Mouse (Mus musculus) heart, postnatal 10 days (tissue): ENCODE measurements around the gene Ndufs6. TPM values are rescaled to one million over a fixed set of nuclear protein-coding genes. Genes with fewer than 3 reads are reported as not detected.

Experiments
- DNase-seq, 2 experiments: peaks; one replicate each; pipeline ENCODE4 v3.0.0; 2021
- intact Hi-C: fragments of 180-260 bp; cut with DNase I; formaldehyde crosslinking; loops from one replicate; pipeline ENCODE4 v1.15.1; 2025
- total RNA-seq, 2 experiments: library from RNA; stranded (reverse); gene quantifications; 2 replicates each; pipeline ENCODE4 v1.2.3; 2021

Gene Ndufs6
- total RNA-seq, 2 experiments from 2014 or later, result 859 to 902 TPM

- intact Hi-C loops, result loop anchor here (1.0 to 5.0 kb wide), 4 partner anchors 42 to 222 kb away; partner anchors contain the start of gene Irx4
- peak; percentile 70 to 77 for DNase-seq
These were observed 18.0 kb downstream of the Ndufs6 start for GRCm38 (mm10) chr13:73310183-73310929.

- no peak for DNase-seq
- intact Hi-C loops, result no loop called here
These were observed 21.9 kb downstream of the Ndufs6 start for GRCm38 (mm10) chr13:73306430-73306829.

DNA sequence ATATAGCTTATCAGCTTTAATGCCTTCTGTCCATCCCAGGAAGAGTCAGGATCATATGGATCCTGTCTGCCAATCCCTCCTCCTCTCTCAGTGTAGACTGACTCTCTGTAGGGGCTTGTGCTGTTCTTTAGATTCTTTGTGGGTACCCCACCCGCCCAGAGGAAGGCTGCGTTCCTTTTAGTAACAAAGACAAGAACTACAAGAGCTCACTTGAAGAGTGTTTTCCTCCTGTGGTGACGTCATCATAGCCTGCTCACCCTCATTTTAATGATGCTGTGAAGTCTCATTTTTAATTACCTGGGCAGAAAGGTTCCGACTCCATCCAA, 22.3 kb downstream of the Ndufs6 start:
- intact Hi-C loops, result no loop called here
- no peak for DNase-seq

GRCm38 (mm10) chr13:73305398-73306084, 22.8 kb downstream of the Ndufs6 start:
- intact Hi-C loops, result no loop called here

DNA sequence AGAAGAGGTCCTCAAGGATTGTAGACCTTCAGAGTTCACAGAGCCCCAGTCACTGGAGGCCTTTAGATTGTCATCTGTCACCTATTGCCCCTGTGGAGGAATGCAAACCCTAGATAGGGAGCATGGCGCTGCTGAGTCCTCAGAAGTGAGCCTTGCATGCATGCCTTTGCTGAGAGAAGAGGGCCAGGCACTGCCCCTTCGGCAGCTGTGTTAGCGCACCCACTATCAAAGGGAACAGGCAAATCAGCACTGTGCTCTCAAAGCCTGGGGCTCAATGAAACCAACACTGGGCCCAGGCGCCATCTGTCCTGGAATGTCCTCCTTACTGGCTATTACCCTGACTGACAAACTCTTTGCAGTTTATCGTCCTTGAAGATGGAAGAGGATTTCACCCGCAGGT, 23.6 kb downstream of the Ndufs6 start:
- intact Hi-C loops, result no loop called here
- no peak for DNase-seq

More at GRCm38 (mm10) chr13:73305398-73306084, 22.8 kb downstream of the Ndufs6 start:
- DNase-seq, result no peak

- peak in 1 of 2 experiments; percentile 27 for DNase-seq
- intact Hi-C loops, result no loop called here
These were observed 29.0 kb downstream of the Ndufs6 start for GRCm38 (mm10) chr13:73299322-73299721.

DNA sequence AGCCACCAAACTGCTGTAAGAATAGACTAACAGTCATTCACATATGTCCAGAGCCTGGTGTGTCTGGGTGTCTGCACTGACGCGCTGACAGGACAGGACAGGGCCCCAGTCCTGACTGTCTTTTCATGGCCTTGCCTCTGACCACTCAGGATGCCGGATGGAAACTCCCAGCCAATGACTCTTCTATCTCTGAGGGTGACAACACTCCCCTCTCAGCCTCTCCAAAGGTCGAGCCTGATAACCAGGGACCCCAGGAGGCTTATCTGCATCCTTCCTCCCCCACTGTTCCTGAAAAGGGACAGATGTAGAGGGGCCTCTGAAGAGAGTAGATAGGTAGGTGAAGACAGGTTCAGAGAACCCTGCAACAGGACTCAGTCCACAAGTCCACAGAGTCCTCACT, 29.6 kb downstream of the Ndufs6 start:
- intact Hi-C loops, result no loop called here
- no peak for DNase-seq

DNA sequence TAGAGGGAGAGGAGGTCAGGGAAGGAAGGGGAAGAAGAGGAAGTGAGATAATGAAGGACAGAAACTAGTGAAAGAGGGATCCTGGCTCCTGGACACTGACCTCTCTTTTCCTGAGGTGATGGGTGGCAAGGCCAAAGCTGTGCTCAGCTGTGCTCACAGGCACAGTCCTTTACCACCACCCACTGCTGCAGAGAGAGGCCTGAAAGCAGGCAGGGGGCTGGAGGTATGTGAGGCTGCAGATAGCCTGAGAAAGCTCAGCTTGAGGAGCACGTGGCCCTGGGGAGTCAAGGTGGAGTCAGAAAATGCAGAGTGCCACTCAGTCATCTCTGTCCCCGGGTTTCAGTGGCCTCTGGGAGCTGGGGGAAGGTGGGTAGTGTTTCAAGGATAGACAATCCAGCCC, 37.2 kb downstream of the Ndufs6 start:
- intact Hi-C loops, result no loop called here
- DNase-seq, result no peak

- intact Hi-C loops, result no loop called here
- peak; percentile 73 to 78 for DNase-seq
These were observed 38.1 kb downstream of the Ndufs6 start for GRCm38 (mm10) chr13:73290206-73290605.

GRCm38 (mm10) chr13:73283534-73283933, 44.8 kb downstream of the Ndufs6 start:
- DNase-seq, result no peak
- intact Hi-C loops, result no loop called here

DNA sequence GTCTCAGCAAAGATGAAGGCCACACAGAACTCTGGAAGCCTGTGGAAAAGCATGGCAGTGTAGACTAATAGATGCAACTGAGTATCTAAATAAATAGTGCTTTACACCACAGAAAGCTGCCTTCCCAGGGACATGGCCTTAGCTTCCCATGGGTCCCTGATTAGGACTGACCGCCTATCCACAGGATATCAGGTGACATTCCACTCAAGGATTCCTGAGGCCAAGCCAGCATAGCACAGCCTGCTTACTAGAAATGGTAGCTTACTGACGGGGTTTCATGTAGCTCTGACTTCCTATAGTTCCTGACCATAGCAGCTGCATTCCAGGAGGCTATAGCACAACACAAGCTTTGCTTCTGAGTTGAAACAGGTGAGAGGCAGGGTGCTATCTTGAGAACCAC, 45.9 kb downstream of the Ndufs6 start:
- intact Hi-C loops, result no loop called here
- DNase-seq, result peak in 1 of 2 experiments; percentile 44

DNA sequence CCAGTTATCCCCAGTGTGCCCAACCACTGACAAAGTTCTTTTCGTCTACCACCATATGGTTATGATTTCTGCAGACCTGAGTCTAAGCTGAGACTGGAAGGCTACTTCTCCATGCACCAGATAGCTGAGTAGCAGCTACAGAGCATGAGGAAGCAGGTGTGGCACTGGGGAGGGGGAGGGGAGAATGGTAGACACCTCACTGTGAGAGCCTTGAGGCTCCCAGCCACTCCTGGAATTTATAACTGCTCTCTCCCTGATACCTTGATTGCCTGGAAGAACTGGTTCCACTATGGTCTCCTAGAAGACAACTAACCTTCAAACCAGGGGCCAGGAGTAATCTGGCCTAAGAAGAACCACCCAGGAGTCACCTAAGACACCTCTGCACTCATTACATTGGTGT, 49.1 kb downstream of the Ndufs6 start:
- no peak for DNase-seq
- intact Hi-C loops, result no loop called here

DNA sequence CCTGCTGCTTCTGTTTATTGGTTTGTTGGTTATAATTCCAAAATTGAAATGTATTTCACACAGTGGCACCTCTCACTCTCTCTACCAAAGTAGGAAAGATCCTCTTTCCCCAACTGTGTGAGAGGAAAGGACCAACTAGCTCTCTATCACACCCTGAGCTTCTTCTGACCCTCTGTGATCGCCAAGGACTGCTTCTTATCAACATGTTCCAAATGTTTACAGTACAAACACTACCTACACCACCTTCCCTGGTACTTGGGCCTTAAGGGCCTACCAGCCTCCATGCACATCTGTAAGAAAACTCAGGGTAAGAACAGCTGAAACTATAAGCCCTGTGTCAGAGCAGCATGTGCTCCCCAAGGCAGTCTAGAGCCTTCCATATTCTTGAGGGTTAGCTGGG, 50.5 kb downstream of the Ndufs6 start:
- DNase-seq, result no peak
- intact Hi-C loops, result no loop called here

GRCm38 (mm10) chr13:73277361-73277760, 51.0 kb downstream of the Ndufs6 start:
- intact Hi-C loops, result no loop called here
- DNase-seq, result peak in 1 of 2 experiments; percentile 41

GRCm38 (mm10) chr13:73273536-73273935, 54.8 kb downstream of the Ndufs6 start:
- intact Hi-C loops, result no loop called here
- no peak for DNase-seq

DNA sequence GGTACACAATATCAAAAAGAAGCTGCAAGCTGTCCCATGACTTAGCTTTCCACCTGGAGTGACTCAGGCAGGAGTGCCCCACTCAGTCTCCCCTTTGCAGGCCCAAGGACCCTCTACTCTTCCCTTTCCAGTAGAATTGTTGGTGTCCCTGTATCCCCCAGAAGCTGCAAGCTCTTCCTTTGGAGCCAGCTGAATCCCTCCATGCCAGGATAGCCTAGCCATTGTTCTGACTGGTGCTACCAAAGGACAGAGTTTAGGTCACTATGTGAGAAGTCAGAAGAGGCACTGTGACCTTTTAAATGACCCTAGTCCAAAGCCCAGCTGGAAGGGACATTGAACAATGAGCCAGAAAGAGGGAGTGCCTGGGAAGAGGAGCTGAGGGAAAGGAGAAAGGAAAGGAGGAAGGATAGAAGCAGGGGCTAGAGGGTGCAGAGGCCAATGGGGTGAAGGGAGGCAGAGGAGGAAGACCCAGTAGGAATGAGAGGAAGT, 55.5 kb downstream of the Ndufs6 start:
- intact Hi-C loops, result no loop called here

DNA sequence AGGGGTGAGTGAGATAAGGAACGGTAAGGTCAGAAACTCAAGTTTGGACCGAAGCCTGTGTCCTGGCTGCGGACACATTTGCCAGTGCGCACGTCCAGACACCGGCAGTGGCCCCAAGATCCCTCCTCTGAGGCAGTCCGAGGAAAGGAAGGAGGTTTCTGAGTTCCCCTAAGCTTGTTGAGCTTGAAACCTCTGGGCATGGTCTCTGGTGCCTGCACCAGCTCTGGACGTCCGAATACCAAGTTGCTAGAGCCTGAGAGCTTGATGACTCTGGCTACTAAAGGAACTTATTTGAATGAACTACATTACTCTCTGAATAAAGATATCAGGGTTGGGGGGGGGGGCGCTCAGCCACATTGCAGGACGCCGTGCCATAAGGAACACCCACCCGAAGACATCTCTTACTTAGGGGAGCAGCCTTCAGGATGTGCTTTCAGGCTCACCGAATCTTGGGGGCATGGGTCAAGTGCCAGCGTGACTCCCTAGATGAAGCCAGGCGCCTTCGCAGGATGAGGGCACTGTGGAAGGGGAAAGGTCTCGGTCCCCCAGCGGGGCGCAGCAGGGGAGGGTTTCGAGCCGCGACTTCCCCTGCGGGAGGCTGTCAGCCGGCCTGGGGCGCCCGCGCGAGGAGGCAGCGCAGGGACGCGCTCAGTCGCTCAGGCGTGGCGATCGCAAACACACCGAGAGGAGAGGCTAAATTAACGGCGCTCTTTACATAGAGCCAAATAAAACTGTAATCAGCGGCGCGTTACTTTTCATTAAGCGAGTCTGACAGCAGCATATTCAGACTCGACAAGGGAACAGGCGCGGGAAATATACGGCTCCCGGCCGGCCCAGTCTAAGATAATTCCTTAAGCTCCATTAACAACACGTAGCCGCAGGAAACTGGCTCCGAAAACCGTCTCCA, 56.8 kb downstream of the Ndufs6 start:
- DNase-seq, result peak; percentile 40 to 45
- intact Hi-C loops, result no loop called here

More for the DNA sequence above, 55.5 kb downstream of the Ndufs6 start:
- no peak for DNase-seq

- DNase-seq, result peak; percentile 48 to 50
- intact Hi-C loops, result no loop called here
These were observed 57.8 kb downstream of the Ndufs6 start for GRCm38 (mm10) chr13:73270451-73271081.

DNA sequence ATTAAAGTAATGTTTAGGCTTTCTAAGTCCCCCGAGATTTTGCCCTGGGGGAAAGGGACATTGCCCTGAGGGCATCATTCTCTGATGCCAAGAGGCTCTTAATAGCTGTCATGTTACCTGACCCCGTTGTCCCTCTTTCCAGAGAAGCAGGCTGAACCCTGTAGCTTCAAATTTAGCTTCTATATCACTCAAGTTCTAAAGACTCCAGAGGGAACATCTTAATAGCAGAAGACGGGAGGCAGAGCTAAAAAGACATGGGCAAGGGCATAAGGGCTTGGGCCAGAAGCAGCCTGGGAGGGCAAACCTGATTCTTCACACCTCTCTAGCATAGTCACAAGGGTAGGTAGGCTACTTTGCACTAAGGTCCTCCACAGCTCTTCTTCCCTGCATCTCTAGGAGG, 58.5 kb downstream of the Ndufs6 start:
- intact Hi-C loops, result no loop called here
- no peak for DNase-seq
